Mouse (Mus musculus): Measurements from ENCODE around the gene Pla2g10. TPM values are rescaled to one million over a fixed set of nuclear protein-coding genes. Genes with fewer than 3 reads are reported as not detected.
"Not testable (repeated sequence)": the region's sequence is repeated elsewhere in the genome, so short reads cannot be mapped to it uniquely, and the experiment has no call there.

Gene Pla2g10
- polyA plus RNA-seq, 1 experiment from 2014 or later: not detected

DNA sequence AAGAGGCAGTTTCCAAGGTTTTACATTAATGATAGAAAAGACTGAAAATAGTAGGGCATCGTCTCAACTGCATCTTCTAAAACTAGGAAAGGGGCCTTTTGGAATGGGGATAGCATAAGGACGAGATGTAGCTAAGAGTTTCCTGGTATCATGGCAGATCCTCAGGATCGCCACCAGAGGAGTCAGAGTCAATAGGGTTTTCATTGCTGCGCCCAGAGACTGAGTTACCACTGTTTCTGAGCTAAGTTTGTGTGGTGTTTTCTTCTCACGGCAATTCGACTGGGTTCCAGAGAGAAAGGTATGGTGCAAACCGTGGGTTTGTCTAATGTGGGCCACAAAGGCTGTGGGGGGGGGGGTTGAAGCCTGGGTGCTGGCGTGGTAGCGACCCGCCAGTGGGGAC is 26.1 kb downstream of the Pla2g10 start:
- H3K9me3 ChIP-seq (ENCODE audit: control insufficient read depth, low read length): no peaks in the 10 kb centered on the region
- no peak for ATAC-seq
- 95% methylated on average over 10 of the region's 10 CpGs for WGBS
- H3K27ac ChIP-seq (ENCODE audit: low read length): no peak overlapping the region
- peaks cover 7% of the 10 kb centered on the region; the same call in 1 of the 2 replicates for H3K36me3 ChIP-seq (ENCODE audit: control insufficient read depth, insufficient read depth)
- H3K4me3 ChIP-seq (replicated peaks; ENCODE audit: low read length): no peak overlapping the region
- H3K4me2 ChIP-seq (ENCODE audit: low read length): no peak overlapping the region
- H3K9ac ChIP-seq (replicated peaks; ENCODE audit: low read depth, low read length): no peak overlapping the region
- no peaks in the 10 kb centered on the region for H3K4me1 ChIP-seq (replicated peaks; ENCODE audit: control insufficient read depth, insufficient read depth, low read length)
- no peaks in the 10 kb centered on the region for H3K27me3 ChIP-seq (replicated peaks; ENCODE audit: control insufficient read depth, insufficient read depth, low read length)

DNA sequence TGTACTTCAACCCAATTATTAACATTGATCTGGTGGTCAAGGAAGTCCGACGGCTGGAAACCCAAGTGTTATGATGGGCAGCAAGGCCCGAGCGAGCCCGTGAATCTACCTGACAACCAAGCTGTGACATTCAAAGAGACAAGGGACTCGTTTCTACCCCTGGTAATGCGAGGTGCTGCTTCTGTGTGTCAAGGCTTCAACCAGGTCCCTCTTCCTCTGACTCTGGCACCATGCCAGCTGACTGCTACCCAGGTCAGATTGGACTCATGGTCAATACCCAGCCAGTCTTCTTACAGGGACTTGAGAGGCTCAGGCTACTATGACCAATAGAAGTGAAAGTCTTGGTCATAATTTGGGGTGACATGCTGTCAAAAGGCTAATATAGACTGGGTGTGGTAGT is 28.6 kb downstream of the Pla2g10 start:
- Histone ChIP-seq H3K36me3 (ENCODE audit: control insufficient read depth, insufficient read depth) (peaks cover 22% of the 10 kb centered on the region), H3K4me3 (replicated peaks; ENCODE audit: low read length) (no peak overlapping the region), H3K9me3 (ENCODE audit: control insufficient read depth, low read length) (no peaks in the 10 kb centered on the region), H3K27me3 (replicated peaks; ENCODE audit: control insufficient read depth, insufficient read depth, low read length) (no peaks in the 10 kb centered on the region), H3K9ac (replicated peaks; ENCODE audit: low read depth, low read length) (no peak overlapping the region), H3K4me2 (ENCODE audit: low read length) (no peak overlapping the region), H3K4me1 (replicated peaks; ENCODE audit: control insufficient read depth, insufficient read depth, low read length) (no peaks in the 10 kb centered on the region), H3K27ac (ENCODE audit: low read length) (no peak overlapping the region)
- WGBS: 96% methylated on average over 7 of the region's 7 CpGs
- ATAC-seq: no peak

DNA sequence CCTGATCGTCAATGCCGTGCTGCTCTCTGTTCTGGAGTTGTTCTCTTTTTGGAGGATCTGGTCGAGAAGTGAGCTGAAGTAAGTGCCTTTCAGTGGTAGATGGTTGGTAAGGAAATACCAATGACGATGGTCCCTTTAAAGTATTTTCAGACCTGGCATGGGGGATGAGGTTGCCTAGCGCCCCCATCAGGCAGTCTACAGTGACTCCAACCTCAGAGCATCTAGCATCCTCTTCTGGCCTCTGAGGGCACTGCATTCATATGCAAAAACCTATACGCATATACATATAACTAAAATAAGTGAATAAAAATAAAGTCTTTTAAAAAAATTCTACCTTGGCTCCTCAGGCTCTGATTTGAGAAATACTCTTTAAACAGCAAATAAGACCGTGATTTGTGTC is 31.8 kb downstream of the Pla2g10 start:
- H3K4me1 ChIP-seq (replicated peaks; ENCODE audit: control insufficient read depth, insufficient read depth, low read length): no peaks in the 10 kb centered on the region
- H3K4me3 ChIP-seq (replicated peaks; ENCODE audit: low read length): no peak overlapping the region
- H3K9me3 ChIP-seq (ENCODE audit: control insufficient read depth, low read length): no peaks in the 10 kb centered on the region
- H3K27me3 ChIP-seq (replicated peaks; ENCODE audit: control insufficient read depth, insufficient read depth, low read length): no peaks in the 10 kb centered on the region
- H3K4me2 ChIP-seq (ENCODE audit: low read length): no peak overlapping the region
- no peak overlapping the region for H3K27ac ChIP-seq (ENCODE audit: low read length)
- 92% methylated on average over 7 of the region's 7 CpGs for WGBS
- H3K36me3 ChIP-seq (ENCODE audit: control insufficient read depth, insufficient read depth): peaks cover 30% of the 10 kb centered on the region
- H3K9ac ChIP-seq (replicated peaks; ENCODE audit: low read depth, low read length): no peak overlapping the region
- ATAC-seq: no peak

DNA sequence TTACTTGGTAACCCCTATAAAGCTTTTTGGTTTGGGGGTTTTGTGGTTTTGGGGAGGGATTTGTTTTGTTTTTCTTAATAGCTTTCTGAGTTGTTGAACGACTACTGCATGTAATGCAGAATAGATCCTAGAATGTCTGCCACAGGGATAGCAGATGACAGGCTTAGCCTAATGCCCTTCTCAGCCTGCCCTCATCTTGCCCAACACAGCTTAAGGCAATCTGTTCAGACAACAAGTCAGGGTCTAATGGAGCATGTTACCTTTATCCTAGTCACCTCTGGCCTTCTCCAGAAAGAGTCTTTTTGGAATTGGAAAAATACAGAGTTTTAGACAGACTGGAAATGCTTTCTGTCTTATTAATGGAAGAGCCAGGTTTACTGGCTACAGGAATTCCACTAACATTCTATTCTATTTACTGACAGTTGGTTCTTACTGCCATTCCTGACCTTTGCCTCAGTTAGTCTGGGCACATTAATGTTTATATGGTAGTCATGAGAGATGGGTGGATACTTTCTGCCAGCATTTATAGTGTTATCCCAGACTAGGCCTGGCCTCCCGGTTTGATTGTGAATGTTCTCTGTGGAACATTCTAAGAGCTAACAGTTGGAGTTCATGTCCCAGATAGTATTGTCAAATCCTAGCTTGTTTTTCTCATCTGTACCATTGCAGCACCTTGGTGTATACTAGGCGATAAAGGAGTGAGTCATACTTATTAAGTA is 52.0 kb downstream of the Pla2g10 start:
- Histone ChIP-seq H3K36me3 (ENCODE audit: control insufficient read depth, insufficient read depth) (peaks cover 7% of the 10 kb centered on the region; the same call in 1 of the 2 replicates), H3K4me1 (replicated peaks; ENCODE audit: control insufficient read depth, insufficient read depth, low read length) (no peaks in the 10 kb centered on the region), H3K27ac (ENCODE audit: low read length) (no peak overlapping the region), H3K27me3 (replicated peaks; ENCODE audit: control insufficient read depth, insufficient read depth, low read length) (no peaks in the 10 kb centered on the region), H3K4me2 (ENCODE audit: low read length) (no peak overlapping the region), H3K4me3 (replicated peaks; ENCODE audit: low read length) (no peak overlapping the region), H3K9ac (replicated peaks; ENCODE audit: low read depth, low read length) (no peak overlapping the region), H3K9me3 (ENCODE audit: control insufficient read depth, low read length) (no peaks in the 10 kb centered on the region)
- no peak for ATAC-seq
- WGBS: 87% methylated on average over 3 of the region's 3 CpGs

DNA sequence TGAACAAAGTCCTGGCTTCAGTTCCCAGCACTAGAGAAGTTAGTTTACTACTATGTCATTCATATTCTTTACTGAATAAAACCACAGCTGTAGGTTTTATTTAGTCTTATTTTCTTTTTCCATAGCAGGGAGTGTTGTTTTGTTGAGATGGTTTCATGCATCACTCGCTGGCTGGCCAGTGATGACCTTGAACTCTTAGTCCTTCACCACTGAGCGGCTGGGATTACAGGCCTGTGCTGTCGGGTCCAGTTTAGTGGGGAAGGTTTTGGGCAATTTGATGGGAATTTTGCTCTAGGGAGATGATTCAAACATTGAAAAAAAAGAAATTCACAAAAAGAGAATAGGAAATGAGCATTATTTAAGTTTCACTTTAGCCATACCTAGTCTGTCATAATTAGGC is 56.3 kb downstream of the Pla2g10 start:
- Histone ChIP-seq H3K36me3 (ENCODE audit: control insufficient read depth, insufficient read depth) (peaks cover 7% of the 10 kb centered on the region; the same call in 1 of the 2 replicates), H3K27me3 (replicated peaks; ENCODE audit: control insufficient read depth, insufficient read depth, low read length) (no peaks in the 10 kb centered on the region), H3K9me3 (ENCODE audit: control insufficient read depth, low read length) (no peaks in the 10 kb centered on the region), H3K27ac (ENCODE audit: low read length) (no peak overlapping the region), H3K9ac (replicated peaks; ENCODE audit: low read depth, low read length) (no peak overlapping the region), H3K4me2 (ENCODE audit: low read length) (no peak overlapping the region), H3K4me3 (replicated peaks; ENCODE audit: low read length) (no peak overlapping the region), H3K4me1 (replicated peaks; ENCODE audit: control insufficient read depth, insufficient read depth, low read length) (peaks cover 13% of the 10 kb centered on the region)
- 99% methylated on average over 3 of the region's 3 CpGs for WGBS
- no peak for ATAC-seq

DNA sequence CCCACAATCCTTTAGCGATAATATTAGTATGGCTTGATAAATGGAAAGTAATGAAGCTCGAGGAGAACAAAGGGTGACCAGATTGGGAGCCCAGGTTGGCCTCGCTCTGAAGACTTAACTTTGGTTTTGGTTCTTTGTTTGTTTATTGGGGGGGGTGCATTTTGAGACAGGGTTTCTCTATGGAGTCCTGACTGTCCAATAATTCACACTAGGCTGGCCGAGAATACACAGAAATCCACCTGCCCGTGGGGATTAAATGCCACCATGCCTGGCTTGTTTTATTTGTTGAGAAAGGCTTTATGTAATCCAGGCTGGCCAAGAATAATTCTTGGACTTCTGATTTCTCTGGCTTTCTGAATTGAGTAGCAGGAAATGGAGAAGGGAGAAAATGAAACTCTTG is 57.7 kb downstream of the Pla2g10 start:
- Histone ChIP-seq H3K9ac (replicated peaks; ENCODE audit: low read depth, low read length) (no peak overlapping the region), H3K4me3 (replicated peaks; ENCODE audit: low read length) (no peak overlapping the region)
- WGBS: 67% methylated on average over 5 of the region's 5 CpGs

DNA sequence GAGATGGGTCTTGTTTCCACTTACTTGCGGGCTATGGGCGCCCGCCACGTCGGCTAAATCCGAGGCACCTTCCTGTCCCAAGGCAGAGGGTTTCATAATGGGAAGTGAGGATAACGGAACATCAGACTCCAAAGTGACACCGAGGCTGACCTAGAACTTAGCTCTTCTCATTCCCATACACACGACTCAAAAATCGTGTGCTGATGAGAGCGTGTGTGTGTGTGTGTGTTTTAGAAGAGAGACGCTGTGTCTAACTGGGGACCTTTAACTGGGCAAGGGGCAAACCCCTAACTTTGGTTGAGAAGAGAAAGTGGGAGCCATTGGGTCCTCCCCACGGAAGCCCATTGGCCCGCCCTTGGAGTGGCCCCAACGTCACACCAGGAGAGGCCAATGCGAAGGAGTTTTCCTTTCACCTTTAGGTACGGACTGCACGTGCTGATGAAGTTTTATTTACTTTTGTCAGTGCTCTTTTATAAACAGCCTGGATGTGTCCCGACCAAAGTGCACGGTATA is 58.3 kb downstream of the Pla2g10 start:
- no peak for ATAC-seq
- 1% methylated on average over 20 of the region's 20 CpGs for WGBS
- H3K9ac ChIP-seq (replicated peaks; ENCODE audit: low read depth, low read length): peak overlapping the region; percentile 94
- no peaks in the 10 kb centered on the region for H3K9me3 ChIP-seq (ENCODE audit: control insufficient read depth, low read length)
- peak overlapping the region; percentile 74 for H3K4me2 ChIP-seq (ENCODE audit: low read length)
- peak overlapping the region; percentile 85 for H3K4me3 ChIP-seq (replicated peaks; ENCODE audit: low read length)
- H3K27me3 ChIP-seq (replicated peaks; ENCODE audit: control insufficient read depth, insufficient read depth, low read length): no peaks in the 10 kb centered on the region
- peaks cover 13% of the 10 kb centered on the region for H3K4me1 ChIP-seq (replicated peaks; ENCODE audit: control insufficient read depth, insufficient read depth, low read length)
- peak overlapping the region; percentile 64 for H3K27ac ChIP-seq (ENCODE audit: low read length)
- H3K36me3 ChIP-seq (ENCODE audit: control insufficient read depth, insufficient read depth): peaks cover 7% of the 10 kb centered on the region; the same call in 1 of the 2 replicates

More for the DNA sequence above, 57.7 kb downstream of the Pla2g10 start:
- no peaks in the 10 kb centered on the region for H3K27me3 ChIP-seq (replicated peaks; ENCODE audit: control insufficient read depth, insufficient read depth, low read length)
- H3K9me3 ChIP-seq (ENCODE audit: control insufficient read depth, low read length): no peaks in the 10 kb centered on the region
- no peak overlapping the region for H3K27ac ChIP-seq (ENCODE audit: low read length)
- no peak for ATAC-seq
- peak overlapping the region; percentile 74 for H3K4me2 ChIP-seq (ENCODE audit: low read length)
- H3K4me1 ChIP-seq (replicated peaks; ENCODE audit: control insufficient read depth, insufficient read depth, low read length): peaks cover 13% of the 10 kb centered on the region
- H3K36me3 ChIP-seq (ENCODE audit: control insufficient read depth, insufficient read depth): peaks cover 7% of the 10 kb centered on the region; the same call in 1 of the 2 replicates

DNA sequence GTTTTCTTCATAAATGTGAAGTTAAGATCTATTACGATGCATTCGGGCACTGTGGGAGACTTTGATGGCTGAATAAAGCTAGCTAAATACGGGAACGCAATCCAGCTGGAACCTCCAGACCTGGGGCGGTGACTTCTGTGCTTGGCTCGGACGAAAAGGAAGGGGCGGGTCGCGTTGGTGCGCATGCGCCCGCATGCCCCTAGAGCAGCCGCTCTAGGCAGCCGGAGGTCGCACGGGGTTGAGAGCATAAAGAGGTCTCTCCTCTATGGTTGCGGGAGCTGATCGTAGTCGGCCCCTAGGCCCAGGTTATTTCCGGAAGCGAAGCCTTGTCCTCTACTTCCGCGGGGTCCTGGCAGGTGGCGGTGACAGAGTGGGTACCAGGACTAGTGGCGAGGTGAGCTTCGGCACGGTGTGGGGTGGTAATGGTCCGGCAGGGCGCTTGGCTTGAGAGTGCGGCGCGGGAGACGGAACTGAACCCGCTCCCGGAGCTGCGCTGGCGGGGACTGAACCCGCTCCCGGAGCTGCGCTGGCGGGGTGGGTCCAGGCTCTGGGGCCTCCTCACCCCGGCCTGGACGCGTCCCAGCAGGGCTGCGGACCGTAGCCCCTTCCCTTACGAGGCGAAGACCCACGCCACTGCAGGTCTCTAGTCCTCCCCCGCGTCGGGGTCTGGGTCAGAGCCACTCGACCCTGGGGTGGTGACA is 58.9 kb downstream of the Pla2g10 start, which contains the start of the genes Bfar and 3110001I22Rik:
Bfar (plus strand) TSS at position 174 of the 701 bp plus-strand sequence.
3110001I22Rik (plus strand) TSS at position 245 of the 701 bp plus-strand sequence.
- under 1% methylated on average over 54 of the region's 54 CpGs for WGBS
- Histone ChIP-seq H3K27ac (ENCODE audit: low read length) (peak within 1 kb of the TSS; percentile 64), H3K36me3 (ENCODE audit: control insufficient read depth, insufficient read depth) (peaks cover 3% of the 10 kb centered on the region; the same call in 1 of the 2 replicates), H3K9ac (replicated peaks; ENCODE audit: low read depth, low read length) (peak within 1 kb of the TSS; percentile 94), H3K4me2 (ENCODE audit: low read length) (peak within 1 kb of the TSS; percentile 74), H3K4me3 (replicated peaks; ENCODE audit: low read length) (peak within 1 kb of the TSS; percentile 85), H3K9me3 (ENCODE audit: control insufficient read depth, low read length) (no peaks in the 10 kb centered on the region), H3K27me3 (replicated peaks; ENCODE audit: control insufficient read depth, insufficient read depth, low read length) (no peaks in the 10 kb centered on the region), H3K4me1 (replicated peaks; ENCODE audit: control insufficient read depth, insufficient read depth, low read length) (peaks cover 19% of the 10 kb centered on the region)
- peak; percentile 93 for ATAC-seq

DNA sequence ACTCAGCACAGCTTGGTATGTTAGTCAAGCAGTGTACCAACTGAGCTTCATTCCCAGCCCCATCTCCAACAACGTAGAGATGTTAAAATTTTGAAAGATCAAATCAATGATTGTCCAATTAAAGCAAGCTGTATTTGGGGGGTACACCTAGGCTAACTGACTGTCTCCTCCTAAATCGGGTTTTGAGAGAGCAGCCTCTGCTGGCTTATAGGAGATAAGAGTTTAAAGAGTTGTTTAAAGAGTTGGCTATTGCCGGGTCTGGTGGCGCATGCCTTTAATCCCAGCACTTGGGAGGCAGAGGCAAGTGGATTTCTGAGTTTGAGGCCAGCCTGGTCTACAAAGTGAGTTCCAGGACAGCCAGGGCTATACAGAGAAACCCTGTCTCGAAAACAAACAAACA is 59.9 kb downstream of the Pla2g10 start:
- H3K9ac ChIP-seq (replicated peaks; ENCODE audit: low read depth, low read length); H3K27me3 ChIP-seq (replicated peaks; ENCODE audit: control insufficient read depth, insufficient read depth, low read length); H3K36me3 ChIP-seq (ENCODE audit: control insufficient read depth, insufficient read depth); ATAC-seq; H3K4me3 ChIP-seq (replicated peaks; ENCODE audit: low read length); H3K9me3 ChIP-seq (ENCODE audit: control insufficient read depth, low read length); H3K27ac ChIP-seq (ENCODE audit: low read length): not testable (repeated sequence)
- Histone ChIP-seq H3K4me1 (replicated peaks; ENCODE audit: control insufficient read depth, insufficient read depth, low read length) (peaks cover 20% of the 10 kb centered on the region), H3K4me2 (ENCODE audit: low read length) (peak overlapping the region; percentile 74)
- 89% methylated on average over 5 of the region's 5 CpGs for WGBS
